Mouse (Mus musculus) bone marrow, adult 2 months (tissue): ENCODE data around the gene 4930590J08Rik. TPM values are rescaled to one million over a fixed set of nuclear protein-coding genes. Genes with fewer than 3 reads are reported as not detected.
"Not testable (repeated sequence)": the region's sequence is repeated elsewhere in the genome, so short reads cannot be mapped to it uniquely, and the experiment has no call there.

Experiments
- H3K27ac ChIP-seq: fragments of 200-500 bp; 2 replicates; pipeline ENCODE4 v1.5.1; 2012; ENCODE audit warnings: low read depth, mild to moderate bottlenecking, control low read depth, inconsistent platforms, low read length; ENCODE audit not compliant: control insufficient read depth, poor library complexity, insufficient read depth
- H3K4me1 ChIP-seq: fragments of 200-500 bp; 2 replicates; pipeline ENCODE4 v1.6.1; 2011; ENCODE audit warnings: low read length; ENCODE audit not compliant: control insufficient read depth, insufficient read depth
- H3K4me3 ChIP-seq: fragments of 200-500 bp; replicated peaks from 2 replicates; pipeline ENCODE3; 2011; ENCODE audit warnings: mild to moderate bottlenecking, low read depth, low read length, control low read depth; ENCODE audit not compliant: control insufficient read depth
- CTCF ChIP-seq: fragments of 200-500 bp; IDR thresholded peaks from 2 replicates; pipeline ENCODE4 v1.5.1; 2011; ENCODE audit warnings: low read length, control low read depth; ENCODE audit not compliant: control insufficient read depth, insufficient read depth
- POLR2A ChIP-seq: fragments of 200-500 bp; IDR thresholded peaks from 2 replicates; pipeline ENCODE4 v1.6.1; 2011; ENCODE audit warnings: low read depth, mild to moderate bottlenecking, control low read depth, low read length, borderline replicate concordance; ENCODE audit not compliant: control insufficient read depth
- WGBS: fragments of 180-500 bp; shearing (Covaris S2); methylation state at CpG from one replicate; pipeline ENCODE4 v1.1.7; 2018; 5-methylcytosine and 5-hydroxymethylcytosine counted together
- polyA plus RNA-seq: library from polyadenylated mRNA; stranded (reverse); fragments of >200 nt; gene quantifications from 2 replicates; pipeline ENCODE4 v1.2.4, GENCODE M21; 2011; ENCODE audit warnings: low replicate concordance; ENCODE audit not compliant: missing spikeins, insufficient read depth, insufficient read length

Gene 4930590J08Rik
- polyA plus RNA-seq, 1 experiment, result not detected

GRCm38 (mm10) chr6:91917716-91918115 lies 15.1 kb downstream of the 4930590J08Rik start:
- no peaks in the 10 kb centered on the region for H3K4me1 ChIP-seq
- 82% methylated on average over 11 of the region's 11 CpGs for WGBS
- no peak overlapping the region for H3K27ac ChIP-seq
- no peak for TF ChIP-seq POLR2A
- no peak for TF ChIP-seq CTCF
- no peak overlapping the region for H3K4me3 ChIP-seq

- H3K4me1 ChIP-seq, result no peaks in the 10 kb centered on the region
- H3K27ac ChIP-seq, result no peak overlapping the region
- TF ChIP-seq CTCF, result no peak
- no peak for TF ChIP-seq POLR2A
- 83% methylated on average over 5 of the region's 5 CpGs for WGBS
- H3K4me3 ChIP-seq, result no peak overlapping the region
These were observed 28.6 kb downstream of the 4930590J08Rik start for GRCm38 (mm10) chr6:91931231-91931630.

GRCm38 (mm10) chr6:91938491-91938890 lies 35.9 kb downstream of the 4930590J08Rik start:
- Histone ChIP-seq H3K27ac (no peak overlapping the region), H3K4me1 (no peaks in the 10 kb centered on the region), H3K4me3 (no peak overlapping the region)
- 84% methylated on average over 4 of the region's 4 CpGs for WGBS
- TF ChIP-seq POLR2A, result no peak
- no peak for TF ChIP-seq CTCF

- H3K4me3 ChIP-seq, result no peak overlapping the region
- TF ChIP-seq CTCF (no peak), POLR2A (no peak)
- H3K27ac ChIP-seq, result no peak overlapping the region
- WGBS, result 63% methylated on average over 2 of the region's 2 CpGs
- no peaks in the 10 kb centered on the region for H3K4me1 ChIP-seq
These were observed 45.8 kb downstream of the 4930590J08Rik start for GRCm38 (mm10) chr6:91948426-91948825.

- H3K27ac ChIP-seq, H3K4me1 ChIP-seq, H3K4me3 ChIP-seq: not testable (repeated sequence)
- WGBS, result 67% methylated on average over 3 of the region's 8 CpGs
These were observed 55.4 kb downstream of the 4930590J08Rik start for GRCm38 (mm10) chr6:91958015-91958414.

GRCm38 (mm10) chr6:91960028-91960811 lies 57.6 kb downstream of the 4930590J08Rik start:
- WGBS, result 38% methylated on average over 8 of the region's 8 CpGs
- no peak for TF ChIP-seq CTCF
- Histone ChIP-seq H3K4me3 (no peak overlapping the region), H3K27ac (no peak overlapping the region), H3K4me1 (no peaks in the 10 kb centered on the region)

- WGBS, result 48% methylated on average over 4 of the region's 4 CpGs
- Histone ChIP-seq H3K4me3 (no peak overlapping the region), H3K27ac (no peak overlapping the region), H3K4me1 (no peaks in the 10 kb centered on the region)
- TF ChIP-seq POLR2A, result no peak
- no peak for TF ChIP-seq CTCF
These were observed 60.8 kb downstream of the 4930590J08Rik start for GRCm38 (mm10) chr6:91963429-91963828.

GRCm38 (mm10) chr6:91965060-91965459 lies 62.5 kb downstream of the 4930590J08Rik start:
- 85% methylated on average over 8 of the region's 8 CpGs for WGBS
- no peak for TF ChIP-seq POLR2A
- no peak for TF ChIP-seq CTCF
- no peaks in the 10 kb centered on the region for H3K4me1 ChIP-seq
- H3K27ac ChIP-seq, result no peak overlapping the region
- no peak overlapping the region for H3K4me3 ChIP-seq

GRCm38 (mm10) chr6:91966006-91966405 lies 63.4 kb downstream of the 4930590J08Rik start:
- 79% methylated on average over 6 of the region's 6 CpGs for WGBS
- Histone ChIP-seq H3K4me1 (no peaks in the 10 kb centered on the region), H3K4me3 (no peak overlapping the region), H3K27ac (no peak overlapping the region)
- TF ChIP-seq CTCF (no peak), POLR2A (no peak)
